Mouse (Mus musculus) activated CD4-positive, CD25-positive, alpha-beta regulatory T cell, adult 9 weeks (primary cell): ENCODE measurements around the gene Vps72. TPM values are rescaled to one million over a fixed set of nuclear protein-coding genes. Genes with fewer than 3 reads are reported as not detected.

Source experiments
- polyA plus RNA-seq: library from polyadenylated mRNA; unstranded; fragments of 100-300 nt; shearing (Covaris generic); gene quantifications from one replicate; pipeline ENCODE4 v1.2.1, GENCODE M21; 2017

Gene Vps72
- 118 TPM for polyA plus RNA-seq

GRCm38 (mm10) chr3:95110911-95111726, at the start of gene Vps72:
TSS of gene Vps72 (plus strand) at chr3:95111022.

GRCm38 (mm10) chr3:95106338-95107117, 4.3 kb upstream of the Vps72 start, which contains the start of gene Pip5k1a:
TSS of gene Pip5k1a (minus strand) at chr3:95106930.

GRCm38 (mm10) chr3:95124246-95124645, 13.4 kb downstream of the Vps72 start, which contains the start of gene Tmod4:
TSS of gene Tmod4 (plus strand) at chr3:95124476.

GRCm38 (mm10) chr3:95133680-95134101, 22.9 kb downstream of the Vps72 start, which contains the start of the genes Scnm1 and Lysmd1:
TSS of gene Scnm1 (minus strand) at chr3:95134011.
TSS of gene Lysmd1 (plus strand) at chr3:95134088.

GRCm38 (mm10) chr3:95141952-95142616, 31.3 kb downstream of the Vps72 start, which contains the start of gene Tnfaip8l2:
TSS of gene Tnfaip8l2 (minus strand) at chr3:95142360.

GRCm38 (mm10) chr3:95159987-95160963, 49.5 kb downstream of the Vps72 start, which contains the start of gene Sema6c:
TSS of gene Sema6c (plus strand) at chr3:95160457.

Other genes starting within 250 kb of the Vps72 start
- gene Psmb4, start 224.1 kb upstream of the Vps72 start, polyA plus RNA-seq = 382 TPM
- 4.7 TPM for gene Selenbp1, start 178.0 kb upstream of the Vps72 start, polyA plus RNA-seq
- gene Rfx5, start 156.9 kb upstream of the Vps72 start, polyA plus RNA-seq = 22.5 TPM
- gene Pi4kb, start 136.3 kb upstream of the Vps72 start, polyA plus RNA-seq = 17.3 TPM
- gene Zfp687, start 95.6 kb upstream of the Vps72 start, polyA plus RNA-seq = 84.8 TPM
- gene Psmd4, start 68.4 kb upstream of the Vps72 start, polyA plus RNA-seq = 296 TPM
- 36.4 TPM for gene Pip5k1a, start 4.1 kb upstream of the Vps72 start, polyA plus RNA-seq
- 2.9 TPM for gene Tmod4, start 13.5 kb downstream of the Vps72 start, polyA plus RNA-seq
- 117 TPM for gene Scnm1, start 23.0 kb downstream of the Vps72 start, polyA plus RNA-seq
- gene Lysmd1, start 23.1 kb downstream of the Vps72 start, polyA plus RNA-seq = 31.2 TPM
- 264 TPM for gene Tnfaip8l2, start 31.3 kb downstream of the Vps72 start, polyA plus RNA-seq
- gene Sema6c, start 49.4 kb downstream of the Vps72 start, polyA plus RNA-seq = 0.38 TPM
- gene Gabpb2, start 106.9 kb downstream of the Vps72 start, polyA plus RNA-seq = 37.4 TPM
- gene Cdc42se1, start 117.7 kb downstream of the Vps72 start, polyA plus RNA-seq = 440 TPM
- gene Mllt11, start 121.1 kb downstream of the Vps72 start, polyA plus RNA-seq = 8.8 TPM
- gene Gm128, start 130.6 kb downstream of the Vps72 start, polyA plus RNA-seq = 0.97 TPM
- not detected for gene Bnipl, start 140.2 kb downstream of the Vps72 start, polyA plus RNA-seq
- gene Mindy1, start 170.3 kb downstream of the Vps72 start, polyA plus RNA-seq = 28.8 TPM
- 7.2 TPM for gene Prune1, start 171.1 kb downstream of the Vps72 start, polyA plus RNA-seq
- gene Anxa9, start 196.2 kb downstream of the Vps72 start, polyA plus RNA-seq = 0.62 TPM
- 274 TPM for gene Cers2, start 203.8 kb downstream of the Vps72 start, polyA plus RNA-seq
- 47.0 TPM for gene Setdb1, start 246.2 kb downstream of the Vps72 start, polyA plus RNA-seq